Mouse (Mus musculus): ENCODE measurements around the gene Ssxb6. TPM values are rescaled to one million over a fixed set of nuclear protein-coding genes. Genes with fewer than 3 reads are reported as not detected.
"Not testable (repeated sequence)": the region's sequence is repeated elsewhere in the genome, so short reads cannot be mapped to it uniquely, and the experiment has no call there.

Gene Ssxb6
- not detected in 2 replicates for polyA plus RNA-seq (2016; fragmentation: Nextera tagmentation; extraction: Ambion mirVana)

DNA sequence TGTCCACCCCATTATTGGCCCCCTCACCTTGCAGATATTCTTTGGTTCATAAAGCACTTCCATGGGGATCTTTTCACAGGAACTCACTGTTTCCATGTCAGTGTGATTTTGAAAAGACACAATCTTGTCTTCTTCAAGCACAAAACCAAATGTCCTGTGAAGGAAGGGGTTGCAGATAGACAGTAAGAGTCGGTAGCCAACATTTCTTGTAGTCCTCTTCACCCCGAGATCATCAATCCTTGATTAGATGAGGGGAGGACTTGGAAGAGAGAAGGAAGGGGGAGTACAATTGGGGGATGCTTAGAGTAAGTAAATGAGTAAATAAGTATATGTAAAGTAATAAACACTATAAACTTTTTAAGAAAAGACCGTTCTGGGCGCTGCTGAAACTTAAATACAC, at the start of gene Ssxb6:
TSS of gene Ssxb6 (minus strand) at position 101 of the 400 bp plus-strand sequence.
- not testable (repeated sequence) for H3K27me3 ChIP-seq (replicated peaks); H3K27ac ChIP-seq; ATAC-seq (ENCODE audit: low FRiP score, low read depth); H3K4me3 ChIP-seq; H3K9me3 ChIP-seq; H3K9ac ChIP-seq; H3K4me1 ChIP-seq; H3K36me3 ChIP-seq; H3K4me2 ChIP-seq (replicated peaks)
- 75% methylated on average over 4 of the region's 4 CpGs for WGBS

DNA sequence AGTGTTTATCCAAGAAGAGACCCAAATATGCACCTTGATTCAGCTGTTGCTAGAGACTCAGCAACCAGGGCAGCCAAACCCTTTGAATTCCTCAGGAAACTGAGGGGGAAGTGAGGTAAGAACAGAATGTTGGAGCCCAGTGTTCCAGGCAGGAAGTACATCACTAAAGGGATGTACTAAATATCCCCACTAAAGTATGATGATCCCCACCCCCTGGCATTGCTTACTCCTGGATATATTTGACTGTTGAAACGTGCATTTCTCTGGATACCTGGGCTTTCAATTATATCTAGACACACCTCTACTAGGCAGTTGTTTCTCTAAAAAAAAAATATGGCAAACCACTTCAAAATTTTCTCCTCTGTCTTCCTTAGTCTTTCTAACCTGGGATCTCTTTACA, 43.7 kb upstream of the Ssxb6 start, which contains the start of gene Ssxb3:
TSS of gene Ssxb3 (minus strand) at position 101 of the 400 bp plus-strand sequence.
- not testable (repeated sequence) for ATAC-seq (ENCODE audit: low FRiP score, low read depth); H3K9me3 ChIP-seq; H3K4me3 ChIP-seq; H3K27me3 ChIP-seq (replicated peaks); H3K4me2 ChIP-seq (replicated peaks); H3K36me3 ChIP-seq; H3K4me1 ChIP-seq; H3K9ac ChIP-seq; H3K27ac ChIP-seq
- WGBS: 41% methylated on average over 1 of the region's 1 CpGs

DNA sequence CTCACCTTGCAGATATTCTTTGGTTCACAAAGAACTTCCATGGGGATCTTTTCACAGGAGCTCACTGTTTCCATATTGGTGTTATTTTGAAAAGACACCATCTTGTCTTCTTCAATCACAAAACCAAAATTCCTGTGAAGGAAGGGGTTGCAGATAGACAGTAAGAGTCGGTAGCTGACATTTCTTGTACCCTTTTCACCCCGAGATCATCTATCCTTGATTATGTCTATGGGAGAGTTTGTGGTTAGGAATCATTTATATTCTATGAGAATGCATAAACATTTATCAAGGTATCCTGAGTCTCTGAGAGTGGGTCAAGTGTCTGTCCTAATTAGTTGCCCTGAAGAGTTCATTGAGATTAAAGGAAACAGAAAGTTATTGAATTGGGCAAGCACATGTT, 23.2 kb downstream of the Ssxb6 start, which contains the start of gene Gm14459:
TSS of gene Gm14459 (minus strand) at position 101 of the 400 bp plus-strand sequence.
- no peak for ATAC-seq (ENCODE audit: low FRiP score, low read depth)
- Histone ChIP-seq H3K4me3 (no peak within 1 kb of the TSS), H3K4me1 (no peaks in the 10 kb centered on the region), H3K27ac (no peak within 1 kb of the TSS), H3K36me3 (no peaks in the 10 kb centered on the region), H3K27me3 (replicated peaks) (no peaks in the 10 kb centered on the region), H3K4me2 (replicated peaks) (no peak within 1 kb of the TSS), H3K9ac (no peak within 1 kb of the TSS), H3K9me3 (no peaks in the 10 kb centered on the region)
- WGBS: 83% methylated on average over 2 of the region's 2 CpGs

Other genes starting within 250 kb of the Ssxb6 start
- gene Ssxb10, start 220.8 kb downstream of the Ssxb6 start, polyA plus RNA-seq (2016; fragmentation: Nextera tagmentation; extraction: Ambion mirVana): not detected in 2 replicates
- gene Ssxb9, start 181.3 kb downstream of the Ssxb6 start, polyA plus RNA-seq (2016; fragmentation: Nextera tagmentation; extraction: Ambion mirVana): not detected in 2 replicates
- gene Ssxb1, start 134.9 kb downstream of the Ssxb6 start, polyA plus RNA-seq (2016; fragmentation: Nextera tagmentation; extraction: Ambion mirVana): not detected in 2 replicates
- not detected in 2 replicates for gene Ssxb2, start 86.5 kb downstream of the Ssxb6 start, polyA plus RNA-seq (2016; fragmentation: Nextera tagmentation; extraction: Ambion mirVana)
- not detected in 2 replicates for gene Gm14459, start 23.3 kb downstream of the Ssxb6 start, polyA plus RNA-seq (2016; fragmentation: Nextera tagmentation; extraction: Ambion mirVana)
- not detected in 2 replicates for gene Ssxb3, start 43.6 kb upstream of the Ssxb6 start, polyA plus RNA-seq (2016; fragmentation: Nextera tagmentation; extraction: Ambion mirVana)
- gene Ssxb8, start 142.6 kb upstream of the Ssxb6 start, polyA plus RNA-seq (2016; fragmentation: Nextera tagmentation; extraction: Ambion mirVana): not detected in 2 replicates
- gene Ssx9, start 200.2 kb upstream of the Ssxb6 start, polyA plus RNA-seq (2016; fragmentation: Nextera tagmentation; extraction: Ambion mirVana): not detected in 2 replicates

Data from neural tube, embryonic 12.5 days (tissue).